Mouse (Mus musculus): ENCODE results near the gene Mtx1.
"Not testable (repeated sequence)": the region's sequence is repeated elsewhere in the genome, so short reads cannot be mapped to it uniquely, and the experiment has no call there.

Mtx1 gene

DNA sequence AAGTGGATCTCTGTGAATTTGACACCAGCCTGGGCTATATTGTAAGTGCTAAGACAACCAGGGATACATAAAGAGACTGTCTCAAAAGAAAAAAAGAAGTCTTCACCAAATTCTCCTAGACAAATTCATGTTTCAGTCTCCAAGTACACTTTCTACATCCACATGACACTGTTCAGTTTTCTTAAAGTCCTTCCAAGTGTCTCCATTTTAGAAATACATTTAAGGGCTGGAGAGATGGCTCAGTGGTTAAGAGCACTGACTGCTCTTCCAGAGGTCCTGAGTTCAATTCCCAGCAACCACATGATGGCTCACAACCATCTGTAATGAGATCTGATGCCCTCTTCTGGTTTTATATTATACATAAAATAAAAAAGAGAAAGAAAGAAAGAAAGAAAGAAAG is 65.7 kb downstream of the Mtx1 start:
- ATAC-seq (ENCODE audit: insufficient number of reproducible peaks, low FRiP score, low TSS enrichment): not testable (repeated sequence)

DNA sequence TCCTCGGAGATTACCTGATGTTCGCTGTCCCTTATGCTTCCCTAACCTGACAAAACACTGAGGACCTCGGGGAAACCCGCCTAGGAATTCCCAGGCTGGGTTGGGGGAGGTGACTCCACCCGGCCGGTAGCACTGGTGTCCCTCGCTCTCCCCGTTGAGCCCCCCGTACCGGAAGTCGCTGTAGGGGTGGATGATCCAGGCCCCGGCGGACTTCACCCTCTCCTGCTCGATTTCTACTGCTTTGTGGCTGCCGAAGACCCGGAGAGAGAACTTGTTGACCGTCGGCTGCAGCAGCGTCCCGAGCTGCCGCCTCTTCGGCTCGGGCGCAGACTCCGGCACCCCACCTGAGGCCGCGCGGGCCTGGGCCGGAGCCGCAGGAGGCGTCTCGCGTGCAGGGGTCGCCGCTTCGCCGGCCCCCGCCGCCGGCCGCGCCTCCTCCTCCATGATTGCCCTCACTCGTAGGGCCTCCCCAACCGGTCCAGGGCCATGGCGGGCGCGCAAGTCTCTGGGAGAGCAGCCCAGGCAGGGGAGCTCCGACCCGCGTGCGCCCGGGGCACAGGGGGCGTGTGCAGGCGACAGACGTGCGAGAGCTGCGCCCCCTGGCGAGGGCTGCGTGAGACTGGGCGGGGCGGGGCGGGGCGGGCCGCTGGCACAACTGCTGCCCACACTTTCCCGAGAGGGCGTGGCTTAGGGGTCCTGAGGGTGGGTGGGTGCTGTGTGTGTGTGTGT is 67.1 kb downstream of the Mtx1 start, which contains the start of gene Hcn3:
Gene Hcn3, minus strand, starts transcription at position 581 of the 729 bp plus-strand sequence.
- ATAC-seq (ENCODE audit: insufficient number of reproducible peaks, low FRiP score, low TSS enrichment): peak; percentile 49; the same call in 1 of the 2 replicates

GRCm38 (mm10) chr3:89159211-89159610 is 67.7 kb downstream of the Mtx1 start:
- ATAC-seq (ENCODE audit: insufficient number of reproducible peaks, low FRiP score, low TSS enrichment): no peak
